Mouse (Mus musculus): ENCODE data around the gene Mb21d2.

DNA sequence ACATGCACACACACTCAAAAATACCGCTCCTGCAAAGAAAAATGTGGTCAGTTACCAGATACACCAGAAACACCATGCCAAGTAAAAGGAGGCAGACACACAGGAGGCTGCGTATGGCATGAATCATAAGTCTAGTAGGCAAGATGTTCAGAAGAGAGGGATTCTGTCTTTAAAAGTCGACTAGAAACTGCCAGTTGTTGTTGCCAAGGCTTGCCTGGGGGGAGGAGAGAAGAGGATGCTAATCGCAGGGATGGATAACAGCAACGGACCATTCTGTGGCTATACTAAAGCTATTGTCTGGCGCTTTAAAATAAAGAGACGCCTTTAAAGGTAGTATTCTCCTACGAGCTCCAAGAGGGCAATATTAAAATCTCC is 49.2 kb downstream of the Mb21d2 start:
- TF ChIP-seq CTCF (IDR thresholded peaks at IDR 0.05; ENCODE audit: borderline replicate concordance, extremely low read depth, insufficient read depth, insufficient read length) = no peak
- TF ChIP-seq POLR2A (IDR thresholded peaks at IDR 0.05; ENCODE audit: borderline replicate concordance, extremely low read depth, insufficient read depth, insufficient read length, poor library complexity, severe bottlenecking) = no peak
